Mouse (Mus musculus): ENCODE data around the gene Sumo1. TPM values are rescaled to one million over a fixed set of nuclear protein-coding genes. Genes with fewer than 3 reads are reported as not detected.
"Not testable (repeated sequence)": the region's sequence is repeated elsewhere in the genome, so short reads cannot be mapped to it uniquely, and the experiment has no call there.

Sumo1 gene
- polyA plus RNA-seq (2017; shearing (Covaris generic)) = 100 to 1,000 TPM; 471 to 552 TPM

- ATAC-seq = peak; percentile 85
Measured at GRCm38 (mm10) chr1:59670641-59671168, at the start of gene Sumo1. Gene Sumo1, minus strand, starts transcription at chr1:59670834.

GRCm38 (mm10) chr1:59719900-59720299, 49.3 kb upstream of the Sumo1 start:
- ATAC-seq = no peak

DNA sequence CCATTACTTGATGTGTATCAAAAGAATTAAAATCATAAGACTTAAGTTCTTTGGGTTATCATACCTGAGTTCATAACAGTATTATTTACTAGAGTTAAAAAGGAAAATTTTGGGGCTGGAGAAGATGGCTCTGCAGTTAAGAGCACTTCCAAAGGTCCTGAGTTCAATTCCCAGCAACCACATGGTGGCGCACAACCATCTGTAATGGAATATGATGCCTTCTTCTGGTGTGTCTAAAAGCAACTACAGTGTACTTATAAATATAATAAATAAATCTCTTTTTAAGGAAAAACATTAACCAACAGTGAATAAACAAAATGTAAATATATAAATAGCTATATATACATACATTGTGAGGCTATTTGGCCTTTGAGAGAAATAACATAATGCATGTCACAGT, 31.1 kb upstream of the Sumo1 start:
- ATAC-seq = no peak

DNA sequence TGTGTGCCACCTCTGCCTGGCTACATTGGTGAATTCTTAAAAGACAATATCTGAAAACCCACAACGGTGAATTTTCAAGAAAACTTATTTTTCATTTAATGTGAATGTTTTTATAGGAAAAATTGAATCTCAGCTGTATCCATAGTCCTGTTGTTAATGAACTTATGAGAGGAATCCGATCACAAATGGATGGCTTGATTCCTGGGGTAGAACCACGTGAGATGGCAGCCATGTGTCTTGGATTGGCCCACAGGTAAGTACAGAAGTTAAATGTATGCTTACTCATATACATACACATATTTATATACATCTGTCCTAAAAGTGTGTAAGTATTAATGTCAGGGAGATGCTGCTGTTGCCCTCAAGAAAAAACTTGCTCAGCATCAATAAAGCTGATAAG, 27.6 kb upstream of the Sumo1 start:
- no peak for ATAC-seq

- ATAC-seq = no peak
Measured at GRCm38 (mm10) chr1:59697751-59698150, 27.1 kb upstream of the Sumo1 start.

- ATAC-seq = no peak
Measured at GRCm38 (mm10) chr1:59690467-59690866, 19.8 kb upstream of the Sumo1 start.

- no peak for ATAC-seq
Measured at GRCm38 (mm10) chr1:59687493-59687892, 16.9 kb upstream of the Sumo1 start.

GRCm38 (mm10) chr1:59684819-59685755, 14.5 kb upstream of the Sumo1 start, which contains the start of gene Nop58:
Gene Nop58, plus strand, starts transcription at chr1:59684971.
- ATAC-seq = peak; percentile 99

GRCm38 (mm10) chr1:59683926-59684818, 13.5 kb upstream of the Sumo1 start:
- ATAC-seq = peak; percentile 19

- no peak for ATAC-seq
Measured at GRCm38 (mm10) chr1:59673661-59674060, 3.0 kb upstream of the Sumo1 start.

DNA sequence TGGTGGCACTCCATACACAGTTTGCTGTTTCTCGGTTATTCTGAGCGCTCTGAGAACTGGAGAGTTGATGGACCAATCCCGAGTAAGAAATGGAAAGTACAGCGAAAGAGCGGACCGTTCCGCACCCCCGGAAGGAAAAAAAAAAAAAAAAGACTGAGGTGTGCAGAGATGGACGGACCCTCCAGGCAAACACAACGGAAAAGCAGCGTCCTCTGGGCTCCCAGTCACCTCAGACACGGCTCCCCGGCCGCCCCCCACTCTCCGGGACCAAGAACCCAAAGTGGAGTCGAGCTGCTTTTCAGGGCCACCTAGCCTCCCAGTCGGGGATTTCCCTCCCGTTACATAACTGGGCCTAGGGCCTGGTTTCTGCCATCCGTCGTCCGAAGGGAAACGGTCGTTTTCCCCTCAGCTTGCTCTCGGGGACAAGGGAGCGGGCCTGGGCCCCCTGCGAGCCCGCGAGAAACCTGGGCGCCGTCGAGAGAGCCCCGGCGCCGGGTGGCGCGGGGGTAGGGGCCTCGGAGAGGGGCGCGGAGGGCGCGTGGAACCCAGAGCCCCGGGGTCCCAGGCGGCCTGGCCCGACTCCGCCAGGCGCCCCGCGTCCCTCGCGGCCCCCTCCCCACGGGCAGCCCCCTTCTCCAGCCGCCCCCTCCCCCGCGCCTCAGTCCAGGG, 538 bp downstream of the Sumo1 start:
- peak; percentile 46 for ATAC-seq

DNA sequence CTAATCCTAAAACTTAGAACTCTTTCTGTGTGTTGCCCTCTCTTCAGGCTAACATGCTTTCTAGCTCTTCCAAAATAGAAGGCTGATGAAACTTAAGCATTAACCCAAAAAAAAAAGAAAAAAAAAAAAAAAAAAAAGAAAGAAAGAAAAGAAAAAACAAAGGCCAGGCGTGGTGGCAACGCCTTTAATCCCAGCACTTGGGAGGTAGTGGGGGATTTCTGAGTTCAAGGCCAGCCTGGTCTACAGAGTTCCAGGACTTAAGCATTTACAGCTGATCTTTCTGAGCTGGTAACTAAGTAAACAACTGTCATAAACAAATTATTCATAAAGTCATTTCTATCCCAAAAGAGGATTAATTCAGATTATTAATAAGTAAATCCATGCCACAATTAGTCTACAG, 1.8 kb downstream of the Sumo1 start:
- ATAC-seq = no peak

GRCm38 (mm10) chr1:59663456-59664135, 7.0 kb downstream of the Sumo1 start:
- ATAC-seq = no peak

DNA sequence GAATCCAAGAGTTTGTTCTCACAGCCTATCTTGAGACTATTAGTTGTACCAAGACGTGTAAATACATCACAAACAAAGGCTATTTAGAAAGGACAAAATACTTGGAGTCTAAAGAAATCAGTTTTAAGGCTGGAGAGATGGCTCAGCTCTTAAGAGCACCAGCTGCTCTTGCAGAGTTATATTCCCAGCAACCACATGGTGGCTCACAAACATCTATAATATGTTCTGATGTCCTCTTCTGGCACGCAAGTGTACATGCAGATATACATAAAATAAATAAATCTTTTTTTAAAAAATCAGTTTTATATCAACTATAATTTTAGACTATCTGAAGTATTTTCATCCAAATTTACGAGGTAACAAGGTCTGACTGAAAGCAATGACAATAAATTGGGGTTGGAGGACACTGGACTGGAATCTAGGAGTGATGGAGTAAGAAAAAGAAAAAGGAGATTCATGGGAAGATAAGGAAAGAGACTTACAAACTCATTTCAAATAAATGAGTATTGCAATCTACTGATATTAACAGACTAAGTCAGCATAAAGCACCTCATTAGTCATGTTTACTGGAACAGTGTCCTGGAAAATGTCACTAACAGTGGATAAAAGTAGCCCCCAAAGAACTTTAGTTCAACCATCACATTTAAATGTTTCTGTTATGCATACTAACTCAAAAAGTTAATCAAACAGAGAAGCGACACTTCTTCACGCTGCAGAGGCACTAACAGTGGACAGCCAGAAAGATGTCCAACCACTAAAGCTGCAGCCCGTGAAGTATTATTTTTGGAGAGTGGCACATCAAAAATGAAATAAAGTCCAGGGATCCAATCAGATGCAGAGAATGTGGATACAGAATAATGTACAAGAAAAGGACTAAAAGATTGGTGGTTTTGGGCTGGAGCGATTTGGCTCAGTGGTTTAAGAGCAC, 14.1 kb downstream of the Sumo1 start:
- no peak for ATAC-seq

DNA sequence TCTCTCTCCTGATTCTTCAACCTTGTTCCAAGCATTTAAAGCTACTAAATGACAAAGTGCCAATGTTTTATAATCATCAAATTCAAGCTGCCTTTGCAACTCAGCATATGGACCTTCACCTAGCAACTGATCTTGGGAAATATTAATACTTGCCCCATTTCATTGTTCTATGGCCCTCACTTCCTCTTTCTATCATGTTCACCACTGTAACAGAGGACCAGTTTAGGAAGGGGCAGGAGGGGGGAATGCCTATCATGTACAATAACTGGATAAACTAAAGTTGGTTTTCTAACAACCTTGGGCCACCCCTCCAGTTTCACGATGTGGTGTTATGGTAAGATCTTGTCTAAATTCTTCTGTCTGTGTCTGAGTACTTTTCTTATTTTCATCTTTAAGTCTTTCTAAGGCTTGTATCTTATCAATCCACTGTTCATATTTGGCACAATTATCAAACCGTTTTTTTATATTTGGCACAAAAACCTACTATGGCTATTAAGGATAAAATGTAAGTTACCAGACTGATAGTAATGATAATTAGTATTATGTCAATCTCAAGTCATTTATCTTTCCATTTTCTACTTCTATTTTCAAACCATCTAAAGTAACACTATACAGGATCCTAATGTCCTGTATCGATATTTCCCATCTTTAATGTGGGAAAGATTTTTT, 17.3 kb downstream of the Sumo1 start:
- ATAC-seq = no peak

DNA sequence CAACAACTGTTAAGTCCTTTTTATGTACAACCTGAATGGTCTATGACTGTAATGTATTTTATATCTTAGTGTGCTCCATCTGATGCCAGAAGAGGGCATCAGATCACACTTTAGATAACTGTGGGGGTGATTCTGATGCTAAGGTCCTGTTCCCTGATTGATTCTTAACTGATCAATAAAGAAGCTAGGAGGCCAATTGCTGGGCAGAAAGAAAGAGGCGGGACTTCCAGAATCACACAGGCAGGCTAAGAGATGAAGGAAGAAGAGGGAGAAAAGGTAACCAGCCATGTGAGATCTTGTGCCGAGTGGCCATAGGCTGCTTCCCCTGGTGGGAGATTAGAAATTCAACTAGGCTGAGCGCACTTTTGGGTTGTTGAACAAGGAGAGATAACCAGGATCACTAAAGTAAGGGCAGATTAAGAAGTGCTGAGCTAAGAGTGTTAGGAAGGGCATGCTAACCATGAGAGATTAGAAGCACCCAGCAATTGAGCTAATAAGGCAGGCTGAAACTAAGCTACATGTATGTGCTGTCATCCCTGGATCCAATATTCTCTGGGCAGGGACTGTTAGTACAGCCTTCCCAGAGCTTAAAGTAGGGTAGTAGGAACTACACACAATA, 19.3 kb downstream of the Sumo1 start:
- no peak for ATAC-seq

- ATAC-seq = not testable (repeated sequence)
Measured at GRCm38 (mm10) chr1:59646502-59646901, 24.1 kb downstream of the Sumo1 start.

GRCm38 (mm10) chr1:59642488-59642887, 28.1 kb downstream of the Sumo1 start:
- ATAC-seq = no peak

DNA sequence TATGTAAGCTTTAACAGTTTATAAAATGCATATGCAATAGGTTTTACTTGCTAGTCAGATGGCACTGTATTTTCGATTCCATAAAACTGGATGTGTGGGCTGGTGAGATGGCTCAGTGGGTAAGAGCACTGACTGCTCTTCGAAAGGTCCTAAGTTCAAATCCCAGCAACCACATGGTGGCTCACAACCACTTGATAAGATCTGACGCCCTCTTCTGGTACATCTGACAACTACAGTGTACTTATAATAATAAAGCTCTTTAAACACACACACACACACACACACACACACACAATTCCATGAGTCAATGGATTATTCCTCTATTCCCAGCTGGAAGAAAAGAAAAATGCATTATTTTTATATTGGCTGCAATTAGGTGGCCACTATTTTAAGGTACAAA, 32.3 kb downstream of the Sumo1 start:
- no peak for ATAC-seq

DNA sequence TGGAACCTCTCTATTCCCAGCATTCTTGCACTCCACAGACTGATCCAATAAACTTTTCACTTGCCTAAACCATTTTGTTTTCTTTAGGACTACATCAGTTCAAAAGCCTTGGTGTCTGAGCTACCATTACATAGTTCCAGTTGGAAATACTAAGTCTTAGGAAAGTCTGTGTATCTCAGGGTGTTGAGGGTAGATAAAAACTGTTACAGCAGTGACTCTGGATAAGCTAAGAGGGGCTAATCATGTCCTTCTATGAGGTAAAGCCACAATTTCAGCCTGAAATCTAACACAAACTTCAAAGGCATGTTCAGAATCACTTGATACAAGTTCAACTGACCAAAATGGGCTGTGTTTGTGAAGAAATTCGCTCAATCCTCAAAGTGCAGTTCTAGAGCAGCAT, 34.3 kb downstream of the Sumo1 start:
- no peak for ATAC-seq
